Mouse (Mus musculus): ENCODE measurements around the gene 1700012B07Rik.

- no peak for TF ChIP-seq CTCF (IDR thresholded peaks at IDR 0.05 in 2 of 3, conservative IDR thresholded peaks at IDR 0.05 in 1 of 3; ENCODE audit: control insufficient read depth in 1 of 3, insufficient read depth in 1 of 3, low read depth in 2 of 3, low read length in 3 of 3, poor library complexity in 1 of 3, severe bottlenecking in 1 of 3)
- TF ChIP-seq POLR2A (IDR thresholded peaks at IDR 0.05; ENCODE audit: control insufficient read depth in 1 of 2, insufficient read depth in 1 of 2, low read depth in 1 of 2, low read length in 2 of 2, poor library complexity in 1 of 2): no peak
Observed at GRCm38 (mm10) chr11:109867861-109868260, 40.0 kb upstream of the 1700012B07Rik start.
